ENCODE assay signal across 13 mouse cellular contexts in genomic region chr4:116679141-116679540, GRCm38 (mm10).
"Had no signal": no experiment of that assay in that cellular context is flagged by ENCODE, and none has a peak within 500 bp of the region (broad histone marks: within the 10 kb centered on the region; RNA-seq: fewer than 3 reads in every experiment).

No protein-coding gene starts in this region.

- H3K9me3 ChIP-seq: limb, embryonic 13.5 days; liver, embryonic 12.5 days; midbrain, embryonic 10.5 days; midbrain, embryonic 15.5 days; neural tube, embryonic 13.5 days had no signal

- H3K9ac ChIP-seq: limb, embryonic 13.5 days; liver, embryonic 12.5 days; lung, embryonic 14.5 days; midbrain, embryonic 15.5 days; neural tube, embryonic 13.5 days had no signal

- H3K4me2 ChIP-seq: limb, embryonic 13.5 days; liver, embryonic 12.5 days; lung, embryonic 14.5 days; midbrain, embryonic 15.5 days; neural tube, embryonic 13.5 days had no signal

- ATAC-seq: liver, embryonic 12.5 days; midbrain, embryonic 15.5 days had no signal

- H3K4me3 ChIP-seq: limb, embryonic 13.5 days; liver, embryonic 12.5 days; midbrain, embryonic 10.5 days; midbrain, embryonic 15.5 days; neural tube, embryonic 13.5 days had no signal

- DNase-seq: kidney, postnatal 10 days; kidney, postnatal 4 days; left cerebral cortex, postnatal 4 days; lung, embryonic 14.5 days; lung, postnatal 10 days; lung, postnatal 4 days; right cerebral cortex, postnatal 14 days; thymus, postnatal 14 days had no signal

- H3K4me1 ChIP-seq: limb, embryonic 13.5 days; midbrain, embryonic 10.5 days; midbrain, embryonic 15.5 days; neural tube, embryonic 13.5 days had no signal

- H3K36me3 ChIP-seq: limb, embryonic 13.5 days; liver, embryonic 12.5 days; midbrain, embryonic 10.5 days; midbrain, embryonic 15.5 days; neural tube, embryonic 13.5 days had no signal

- H3K27ac ChIP-seq: limb, embryonic 13.5 days; liver, embryonic 12.5 days; midbrain, embryonic 10.5 days; midbrain, embryonic 15.5 days; neural tube, embryonic 13.5 days had no signal

- H3K27me3 ChIP-seq: limb, embryonic 13.5 days; midbrain, embryonic 15.5 days; neural tube, embryonic 13.5 days had no signal
